Mouse (Mus musculus) G1E (cell line): ENCODE measurements around the gene Uroc1. TPM values are rescaled to one million over a fixed set of nuclear protein-coding genes. Genes with fewer than 3 reads are reported as not detected.
A peak's percentile ranks its signal among the peaks of the same experiment; 100 is the strongest.

Experiments used
- ATAC-seq: 2 replicates; pipeline ENCODE4 v1.8.0; 2016; ENCODE audit warnings: mild to moderate bottlenecking; ENCODE audit not compliant: insufficient number of reproducible peaks, poor library complexity, low FRiP score, severe bottlenecking; ENCODE audit errors: extremely low read depth
- DNase-seq: peaks from one replicate; pipeline ENCODE4 v3.0.0; 2012; ENCODE audit warnings: low spot score
- H3K27me3 ChIP-seq: 2 replicates; pipeline ENCODE4 v1.6.1; 2012; ENCODE audit warnings: mild to moderate bottlenecking, low read length, inconsistent platforms; ENCODE audit not compliant: insufficient read depth
- H3K36me3 ChIP-seq: replicated peaks from 2 replicates; pipeline ENCODE3; 2012; ENCODE audit warnings: mild to moderate bottlenecking, inconsistent platforms
- H3K4me1 ChIP-seq: 2 replicates; pipeline ENCODE4 v1.6.1; 2012; ENCODE audit warnings: low read depth, low read length, inconsistent platforms, mixed read lengths; ENCODE audit not compliant: insufficient read depth
- H3K4me3 ChIP-seq: 2 replicates; pipeline ENCODE4 v1.5.1; 2012; ENCODE audit warnings: low read depth, mild to moderate bottlenecking, inconsistent platforms, low read length, moderate library complexity, mixed read lengths
- H3K9me3 ChIP-seq: replicated peaks from 2 replicates; pipeline ENCODE4 v1.6.1; 2012; ENCODE audit warnings: inconsistent platforms
- CTCF ChIP-seq: IDR thresholded peaks from 2 replicates; pipeline ENCODE4 v1.5.1; 2012; ENCODE audit warnings: low read depth, low read length, inconsistent platforms, mixed read lengths
- GATA1 ChIP-seq: IDR thresholded peaks from 2 replicates; pipeline ENCODE4 v1.6.1; 2012; ENCODE audit warnings: borderline replicate concordance, low read length, inconsistent platforms, mixed read lengths
- GATA2 ChIP-seq: IDR thresholded peaks from 2 replicates; pipeline ENCODE4 v1.6.1; 2012; ENCODE audit warnings: low read depth, low read length, inconsistent platforms, borderline replicate concordance
- POLR2AphosphoS5 ChIP-seq: IDR thresholded peaks from 2 replicates; pipeline ENCODE4 v1.6.1; 2012; ENCODE audit warnings: low read depth, low read length, inconsistent platforms; ENCODE audit not compliant: insufficient replicate concordance
- TAL1 ChIP-seq: conservative IDR thresholded peaks from 2 replicates; pipeline ENCODE4 v1.6.1; 2012; ENCODE audit warnings: low read depth, low read length, inconsistent platforms, mixed read lengths
- polyA plus RNA-seq: library from polyadenylated mRNA; stranded (reverse); fragments of >175 nt; gene quantifications from 2 replicates; pipeline ENCODE4 v1.2.3, GENCODE M21; 2012
- total RNA-seq, 2 experiments: library from RNA; stranded (forward) in 1 of 2; stranded (reverse) in 1 of 2; fragments of 200-1000 nt in 1 of 2; fragments of >200 nt in 1 of 2; fragmentation: Nextera tagmentation in 1 of 2; gene quantifications; 2 replicates each; pipeline ENCODE4 v1.2.3; 2014 to 2017

Uroc1 gene
- total and polyA plus RNA-seq, 3 experiments, result not detected

DNA sequence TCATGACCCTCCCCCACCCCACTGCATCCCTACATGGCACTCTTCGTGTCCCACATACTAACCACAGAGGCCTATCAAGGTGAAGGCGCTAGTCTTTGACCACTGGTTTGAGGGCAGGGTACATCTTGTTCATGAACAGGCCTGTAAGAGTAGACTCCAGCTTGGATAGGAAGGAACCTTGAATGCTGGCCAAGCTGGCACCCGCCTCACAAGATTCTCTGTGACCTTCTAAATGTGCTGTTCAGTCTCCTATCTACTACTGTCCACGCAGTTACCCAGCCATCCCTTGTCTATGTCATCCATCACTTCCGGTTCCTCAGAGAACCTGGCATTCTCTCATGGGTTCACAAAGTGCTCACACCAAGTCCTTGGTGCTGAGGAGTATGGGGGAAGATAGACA is 30.2 kb downstream of the Uroc1 start:
- DNase-seq, result no peak
- Histone ChIP-seq H3K36me3 (no peaks in the 10 kb centered on the region), H3K4me3 (no peak overlapping the region), H3K9me3 (no peaks in the 10 kb centered on the region), H3K27me3 (peaks cover 62% of the 10 kb centered on the region), H3K4me1 (peaks cover 5% of the 10 kb centered on the region; the same call in 1 of the 2 replicates)
- no peak for ATAC-seq
- TF ChIP-seq POLR2AphosphoS5, result no peak
- TF ChIP-seq GATA1, result no peak
- TF ChIP-seq CTCF, result no peak
- no peak for TF ChIP-seq TAL1

- H3K4me3 ChIP-seq, result peak within 1 kb of the TSS; percentile 93
- H3K4me1 ChIP-seq, result peaks cover 47% of the 10 kb centered on the region
- H3K27me3 ChIP-seq, result peaks cover 16% of the 10 kb centered on the region
- H3K9me3 ChIP-seq, result no peaks in the 10 kb centered on the region
- H3K36me3 ChIP-seq, result peaks cover 29% of the 10 kb centered on the region
- peak; percentile 74 for ATAC-seq
- no peak for TF ChIP-seq GATA2
- TF ChIP-seq GATA1, result no peak
- TF ChIP-seq CTCF, result no peak
- no peak for TF ChIP-seq POLR2AphosphoS5
- no peak for TF ChIP-seq TAL1
- peak; percentile 94 for DNase-seq
Measured at GRCm38 (mm10) chr6:90368976-90369724, 36.1 kb downstream of the Uroc1 start, which contains the start of gene Zxdc. Zxdc (plus strand) TSS chr6:90369492.

- ATAC-seq, result no peak
- H3K4me3 ChIP-seq, result peak overlapping the region; percentile 93
- TF ChIP-seq POLR2AphosphoS5, result no peak
- no peak for TF ChIP-seq GATA1
- no peak for TF ChIP-seq CTCF
- no peak for TF ChIP-seq TAL1
- no peak for TF ChIP-seq GATA2
- peaks cover 13% of the 10 kb centered on the region for H3K27me3 ChIP-seq
- H3K9me3 ChIP-seq, result no peaks in the 10 kb centered on the region
- peaks cover 35% of the 10 kb centered on the region for H3K36me3 ChIP-seq
- peaks cover 54% of the 10 kb centered on the region for H3K4me1 ChIP-seq
- DNase-seq, result no peak
Measured at GRCm38 (mm10) chr6:90369725-90370553, 36.9 kb downstream of the Uroc1 start.

DNA sequence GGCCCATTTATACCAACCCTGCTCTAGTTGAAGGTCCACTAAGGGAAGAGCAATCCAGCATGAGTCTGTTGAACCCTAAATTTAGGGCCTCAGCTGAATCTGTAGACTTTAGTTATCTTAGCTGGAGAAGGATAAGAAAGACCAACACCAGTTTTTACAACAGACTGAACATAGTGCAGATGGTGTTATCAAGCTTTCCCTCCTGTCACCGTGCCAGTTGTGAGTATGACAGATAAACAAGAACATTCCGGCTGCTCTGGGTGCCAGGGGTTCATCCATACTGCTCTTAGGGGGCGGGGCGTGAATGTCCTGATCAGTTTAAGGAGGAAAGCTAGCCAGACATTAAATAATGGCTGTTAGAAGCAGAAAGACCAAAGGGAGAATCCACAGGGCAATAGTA is 41.6 kb downstream of the Uroc1 start:
- no peaks in the 10 kb centered on the region for H3K27me3 ChIP-seq
- no peak overlapping the region for H3K4me3 ChIP-seq
- ATAC-seq (peak; percentile 67), DNase-seq (peak; percentile 44)
- no peaks in the 10 kb centered on the region for H3K9me3 ChIP-seq
- TF ChIP-seq GATA1, result no peak
- peak; percentile 66 for TF ChIP-seq TAL1
- H3K4me1 ChIP-seq, result peaks cover 58% of the 10 kb centered on the region
- H3K36me3 ChIP-seq, result peaks cover 82% of the 10 kb centered on the region

GRCm38 (mm10) chr6:90377708-90378107 is 44.6 kb downstream of the Uroc1 start:
- TF ChIP-seq GATA1, result no peak
- TF ChIP-seq GATA2, result no peak
- TF ChIP-seq POLR2AphosphoS5, result no peak
- no peak for TF ChIP-seq CTCF
- no peak for TF ChIP-seq TAL1
- ATAC-seq, result no peak
- no peak for DNase-seq
- no peak overlapping the region for H3K4me3 ChIP-seq
- H3K27me3 ChIP-seq, result no peaks in the 10 kb centered on the region
- peaks cover 97% of the 10 kb centered on the region for H3K36me3 ChIP-seq
- H3K4me1 ChIP-seq, result peaks cover 31% of the 10 kb centered on the region
- H3K9me3 ChIP-seq, result no peaks in the 10 kb centered on the region

- TF ChIP-seq GATA1 (no peak), CTCF (no peak), POLR2AphosphoS5 (no peak), TAL1 (no peak), GATA2 (no peak)
- peaks cover 97% of the 10 kb centered on the region for H3K36me3 ChIP-seq
- DNase-seq, result no peak
Measured at GRCm38 (mm10) chr6:90381465-90381864, 48.4 kb downstream of the Uroc1 start.

More at GRCm38 (mm10) chr6:90381465-90381864, 48.4 kb downstream of the Uroc1 start:
- Histone ChIP-seq H3K27me3 (no peaks in the 10 kb centered on the region), H3K4me1 (peaks cover 12% of the 10 kb centered on the region), H3K4me3 (no peak overlapping the region), H3K9me3 (no peaks in the 10 kb centered on the region)
- no peak for ATAC-seq
